Mouse (Mus musculus) right cerebral cortex, adult 18-20 months (tissue): ENCODE measurements at regions not wholly inside any gene's neighbourhood (a gene's known extent, or its start where the extent isn't known, plus 50 kb on each side); places are given as distances from the start of the nearest gene placed in this dataset.

Source experiments
- DNase-seq: peaks from one replicate; pipeline ENCODE4 v3.0.0; 2022; ENCODE audit warnings: mixed read lengths

DNA sequence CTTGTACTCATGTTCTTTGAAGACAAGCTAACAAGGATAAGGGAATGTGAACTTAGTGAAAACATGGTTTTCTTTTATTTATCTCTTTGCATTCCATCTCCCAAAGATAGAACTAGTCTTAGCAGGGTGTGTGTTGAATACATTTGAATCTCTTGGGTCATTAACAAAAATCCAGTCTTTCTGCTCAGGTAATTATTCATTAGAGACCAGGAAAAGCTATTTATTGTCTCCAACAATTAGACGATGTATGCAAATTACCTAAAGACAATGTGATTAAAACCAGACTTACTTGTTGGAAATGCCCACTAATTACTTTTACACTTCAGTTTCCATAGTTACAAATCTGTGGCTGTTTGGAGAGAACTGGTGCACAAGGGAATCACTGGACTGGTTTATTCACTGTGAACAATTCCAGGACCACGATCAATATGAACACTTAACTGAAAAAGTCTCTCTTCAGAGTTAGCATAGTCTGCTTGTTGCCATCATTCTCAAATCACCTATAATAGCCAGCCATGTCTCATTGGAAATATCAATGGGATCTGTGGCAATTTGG is 584.4 kb downstream of the Mettl4 start:
- no peak for DNase-seq

DNA sequence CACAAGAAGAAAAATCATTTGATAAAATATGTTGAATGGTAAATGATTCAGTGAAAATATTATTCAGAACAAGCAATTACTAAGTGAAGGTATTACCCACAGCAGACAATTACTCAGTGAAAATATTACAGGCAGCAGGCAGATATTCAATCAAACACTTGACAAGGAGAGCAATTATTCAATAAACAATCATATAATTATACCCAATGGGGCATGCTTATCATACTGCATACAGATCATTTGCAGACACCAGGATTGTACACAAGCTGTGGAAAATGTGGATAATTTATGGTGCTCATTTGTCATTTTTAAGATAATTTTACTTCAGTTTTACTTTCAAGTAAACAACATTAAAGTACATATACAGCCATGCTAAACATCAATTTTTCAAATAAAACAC is 605.5 kb downstream of the Mettl4 start:
- DNase-seq, result no peak

DNA sequence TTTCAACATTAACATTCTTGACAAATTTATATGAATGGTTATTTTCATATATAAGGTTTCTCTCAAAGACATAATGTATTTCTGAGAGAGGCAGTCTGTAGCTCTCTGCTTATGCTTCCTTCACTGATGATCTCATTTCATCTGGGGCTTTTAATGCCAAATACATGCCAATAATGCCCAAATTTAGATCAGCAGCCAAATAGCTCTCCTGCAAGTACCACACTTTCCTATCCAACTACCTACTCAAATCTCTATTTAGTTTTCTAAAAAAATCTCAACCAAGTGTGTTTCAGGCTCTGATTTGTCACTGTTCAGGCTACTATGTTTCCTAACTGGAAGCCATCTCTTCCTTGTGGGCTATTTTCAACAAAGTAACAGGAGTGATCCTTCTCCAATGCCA is 616.6 kb downstream of the Mettl4 start:
- peak; percentile 8 for DNase-seq

DNA sequence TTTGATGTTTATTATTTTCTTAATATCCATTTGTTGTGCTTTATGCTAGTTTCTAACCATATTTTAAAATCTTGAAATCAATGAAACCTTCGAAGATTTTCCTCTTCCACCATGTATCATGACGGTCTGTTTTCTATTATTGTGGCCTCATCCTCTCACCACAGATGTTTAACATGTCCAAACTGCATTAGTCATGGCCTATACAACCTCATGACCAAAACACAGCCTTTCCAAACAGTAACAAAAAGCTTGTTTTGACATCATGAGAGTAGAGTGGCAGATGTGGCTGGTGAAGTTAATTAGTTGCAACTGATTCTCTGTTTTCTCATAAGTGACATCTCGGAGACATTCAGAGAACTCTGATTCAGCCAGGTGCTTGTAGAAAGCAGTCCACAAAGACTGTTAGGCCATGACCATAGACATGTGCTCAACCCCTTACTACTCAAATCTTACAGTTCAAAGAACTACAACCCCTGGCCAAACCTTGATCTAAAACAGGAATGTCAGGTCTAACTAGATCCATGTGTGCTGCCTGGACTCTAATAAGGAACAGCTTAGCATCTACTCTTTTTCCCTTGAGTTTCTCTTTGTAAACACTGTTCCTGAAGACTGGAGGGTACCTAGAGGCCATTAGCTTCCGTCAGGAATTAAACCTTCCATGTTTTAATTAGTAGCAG is 655.7 kb downstream of the Mettl4 start:
- no peak for DNase-seq

DNA sequence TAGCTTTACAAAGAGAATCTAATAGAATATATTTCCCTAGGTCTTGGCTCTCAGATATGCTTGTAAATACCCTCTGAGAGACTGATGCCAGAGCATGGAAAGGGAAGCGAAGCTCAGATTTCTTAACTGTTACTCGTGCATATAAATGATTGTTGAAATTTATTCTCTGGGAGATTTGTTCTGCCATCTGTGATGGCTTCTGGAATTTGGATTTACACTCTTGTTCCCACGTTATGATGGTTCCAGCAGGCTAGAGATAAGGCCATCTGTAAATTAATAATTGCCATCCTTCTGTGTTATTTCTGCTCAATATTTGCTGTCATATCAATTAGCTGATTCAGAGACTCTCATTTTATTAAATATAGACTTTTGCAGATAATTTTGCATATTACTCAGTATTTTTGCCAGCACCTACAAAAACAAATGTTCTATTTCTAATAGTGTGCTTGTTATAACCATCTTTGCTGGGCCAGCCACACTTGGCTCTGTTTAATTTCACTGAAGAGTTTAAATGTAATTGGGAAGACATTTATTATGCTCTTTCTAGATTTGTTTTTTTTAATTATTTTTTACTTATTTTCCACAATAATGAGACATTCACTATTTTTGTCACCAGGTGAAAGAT is 695.3 kb downstream of the Mettl4 start:
- DNase-seq, result no peak

DNA sequence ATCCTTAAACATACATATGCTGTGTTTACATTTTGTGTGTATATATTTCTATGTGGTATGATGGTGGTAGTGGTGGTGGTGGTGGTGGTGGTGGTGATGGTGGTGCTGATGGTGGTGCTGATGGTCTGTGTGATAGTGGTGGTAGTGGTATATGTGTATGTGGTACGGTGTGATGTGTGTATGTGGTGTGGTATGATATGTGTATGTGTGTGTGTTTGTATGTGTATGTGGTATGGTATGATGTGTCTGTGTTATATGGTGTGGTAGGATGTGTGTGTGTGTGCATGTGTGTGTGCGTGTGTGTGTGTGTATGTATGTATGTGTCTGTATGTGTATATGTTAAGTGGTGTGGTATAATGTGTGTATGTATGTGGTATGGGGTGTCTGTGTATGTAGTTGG is 701.3 kb downstream of the Mettl4 start:
- DNase-seq, result no peak

DNA sequence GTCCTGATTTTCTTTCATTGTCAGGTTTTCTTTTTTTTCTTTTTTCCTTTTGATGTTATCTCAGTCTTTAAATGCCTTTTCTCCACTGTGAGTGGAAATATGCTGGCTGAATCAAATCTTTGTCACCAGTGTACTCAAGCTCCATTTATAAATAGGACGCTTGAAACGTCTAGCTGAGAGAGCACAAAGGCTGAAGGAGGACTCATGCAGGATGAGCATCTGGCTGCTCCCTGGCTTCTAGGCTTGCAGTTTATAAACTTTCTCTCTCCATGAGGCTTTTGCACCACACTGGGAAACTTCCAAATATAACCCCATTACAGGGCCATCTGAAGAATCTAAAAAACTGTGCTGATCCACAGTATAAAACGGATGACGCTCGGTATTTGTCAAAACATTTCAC is 711.6 kb downstream of the Mettl4 start:
- peak; percentile 7 for DNase-seq

DNA sequence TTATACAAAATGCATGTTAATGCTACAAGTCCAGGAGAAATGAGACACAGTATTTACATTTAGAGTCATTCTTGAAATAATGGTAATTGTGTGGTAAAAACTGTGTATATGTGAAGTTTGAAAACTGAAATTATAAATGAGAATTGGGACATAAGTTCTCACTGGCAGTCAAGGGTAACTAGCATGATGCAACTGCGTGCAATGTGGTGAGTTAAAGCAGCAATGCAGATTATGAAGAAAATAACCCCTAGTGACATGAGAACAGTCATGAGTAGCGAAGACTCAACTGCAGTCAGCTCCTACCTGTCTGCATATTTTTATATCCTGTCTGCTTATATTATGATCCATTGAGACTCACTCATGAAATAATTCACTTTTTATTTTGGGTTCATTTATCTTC is 737.4 kb downstream of the Mettl4 start:
- DNase-seq, result no peak

DNA sequence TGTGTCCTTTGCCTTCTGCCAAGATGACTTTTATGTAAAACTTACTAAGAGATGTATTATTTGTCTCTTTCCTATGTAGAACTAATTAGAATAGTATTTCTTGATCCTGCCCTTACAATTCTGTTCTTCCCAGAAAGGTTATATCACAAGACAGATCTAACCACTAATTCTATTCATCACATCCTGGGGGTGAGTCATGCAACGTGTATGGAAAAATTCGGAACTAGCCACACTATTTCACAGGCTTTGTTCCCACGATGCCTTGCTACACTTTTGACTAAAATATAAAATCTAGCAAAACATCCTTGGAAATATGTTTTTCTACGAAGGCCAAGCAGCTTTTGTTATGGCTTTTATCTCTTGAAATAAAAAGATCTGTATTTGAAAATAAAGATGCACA is 747.7 kb downstream of the Mettl4 start:
- DNase-seq, result peak; percentile 5

DNA sequence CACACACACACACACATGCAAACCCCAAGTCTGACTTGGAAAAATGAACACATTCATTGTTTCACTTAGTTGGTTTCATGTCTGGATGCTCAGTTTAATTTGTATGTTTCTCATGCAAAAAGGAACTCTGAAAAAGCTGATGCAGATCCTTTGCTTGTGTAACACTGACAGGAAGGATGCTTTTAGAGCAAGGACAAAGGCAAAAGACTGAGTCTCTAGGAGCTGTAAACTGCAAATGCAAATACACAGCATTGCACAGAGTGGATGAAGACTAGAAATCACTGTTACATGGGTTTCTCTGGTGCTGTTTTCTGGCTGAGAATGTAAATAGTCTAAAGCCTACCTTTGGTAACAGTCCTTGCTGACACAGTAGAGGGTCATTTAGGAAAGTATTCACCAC is 748.3 kb downstream of the Mettl4 start:
- DNase-seq, result no peak

DNA sequence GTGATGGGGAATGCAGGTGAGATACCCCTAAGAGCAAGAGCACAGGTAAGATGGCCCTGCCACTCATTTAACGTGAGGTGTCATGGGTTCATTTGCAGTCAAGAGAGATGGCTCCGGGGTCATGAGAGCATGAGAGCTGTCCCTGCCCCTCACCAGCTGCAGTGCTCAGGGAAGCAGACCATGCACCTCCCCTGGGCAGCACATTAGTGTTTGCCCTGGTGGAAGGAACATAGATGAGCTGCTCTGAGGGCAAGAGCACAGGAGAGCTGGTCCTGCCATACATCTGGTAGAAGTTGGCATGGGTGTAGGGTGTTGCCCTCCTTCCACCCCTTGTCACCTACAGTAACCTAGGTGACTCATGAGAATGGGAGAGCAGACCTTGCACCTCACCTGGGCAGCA is 762.9 kb downstream of the Mettl4 start:
- DNase-seq, result no peak
